Mouse (Mus musculus): ENCODE data around the gene Acox3. TPM values are rescaled to one million over a fixed set of nuclear protein-coding genes. Genes with fewer than 3 reads are reported as not detected.

Gene Acox3
- total RNA-seq, 2 experiments from 2014 or later = 24.6 to 34.6 TPM

GRCm38 (mm10) chr5:35607784-35608183 lies 24.9 kb downstream of the Acox3 start:
- TF ChIP-seq CTCF (conservative IDR thresholded peaks at IDR 0.05) = no peak
- no peak overlapping the region for H3K4me3 ChIP-seq
- H3K27ac ChIP-seq = no peak overlapping the region
- no peak for DNase-seq (ENCODE audit: low spot score in 2 of 2)

DNA sequence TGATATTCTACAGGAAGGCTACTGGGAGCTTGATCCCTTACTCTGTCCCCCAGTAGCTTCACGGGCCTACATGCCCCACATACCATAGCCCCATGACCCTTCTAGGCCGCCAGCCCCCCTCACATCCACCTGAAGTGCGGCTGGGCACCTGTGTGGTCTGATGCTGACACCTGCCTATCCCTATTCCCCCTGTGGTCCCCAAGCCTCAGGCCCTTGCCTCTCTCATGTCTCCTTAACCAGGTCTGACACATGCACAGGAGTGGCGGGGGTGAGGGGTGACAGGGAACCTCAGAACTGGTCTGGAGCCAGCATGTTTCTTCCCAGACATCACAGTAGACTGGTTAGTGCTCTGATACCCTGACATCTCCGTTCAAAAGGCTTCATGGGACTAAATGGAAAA lies 25.7 kb downstream of the Acox3 start:
- no peak for DNase-seq (ENCODE audit: low spot score in 2 of 2)
- TF ChIP-seq CTCF (conservative IDR thresholded peaks at IDR 0.05) = no peak
- Histone ChIP-seq H3K4me3 (no peak overlapping the region), H3K27ac (no peak overlapping the region)

- TF ChIP-seq CTCF (conservative IDR thresholded peaks at IDR 0.05) = no peak
- no peak for DNase-seq (ENCODE audit: low spot score in 2 of 2)
- Histone ChIP-seq H3K27ac (no peak overlapping the region), H3K4me3 (no peak overlapping the region)
Observed at GRCm38 (mm10) chr5:35609381-35609780, 26.5 kb downstream of the Acox3 start.

DNA sequence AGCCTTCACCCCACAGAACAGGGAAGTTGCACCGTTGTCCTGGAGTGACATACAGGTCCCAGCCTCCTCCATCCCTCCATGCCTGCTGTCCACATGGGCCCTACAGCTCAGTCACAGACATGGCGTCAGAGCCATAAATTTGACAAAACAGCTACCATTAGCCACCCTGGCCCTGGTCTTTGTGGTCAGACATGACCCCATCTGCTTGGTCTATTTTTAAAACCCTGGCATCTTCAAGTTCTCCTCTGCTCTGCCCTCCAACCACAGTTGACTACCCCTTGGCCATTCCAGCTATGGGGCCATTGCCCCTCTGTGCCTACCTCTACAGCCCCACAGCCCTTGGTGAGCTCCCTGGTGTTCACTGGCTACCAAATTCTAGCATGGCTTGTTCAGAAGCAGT lies 27.1 kb downstream of the Acox3 start:
- no peak for DNase-seq (ENCODE audit: low spot score in 2 of 2)
- no peak for TF ChIP-seq CTCF (conservative IDR thresholded peaks at IDR 0.05)
- H3K27ac ChIP-seq = no peak overlapping the region
- H3K4me3 ChIP-seq = no peak overlapping the region

DNA sequence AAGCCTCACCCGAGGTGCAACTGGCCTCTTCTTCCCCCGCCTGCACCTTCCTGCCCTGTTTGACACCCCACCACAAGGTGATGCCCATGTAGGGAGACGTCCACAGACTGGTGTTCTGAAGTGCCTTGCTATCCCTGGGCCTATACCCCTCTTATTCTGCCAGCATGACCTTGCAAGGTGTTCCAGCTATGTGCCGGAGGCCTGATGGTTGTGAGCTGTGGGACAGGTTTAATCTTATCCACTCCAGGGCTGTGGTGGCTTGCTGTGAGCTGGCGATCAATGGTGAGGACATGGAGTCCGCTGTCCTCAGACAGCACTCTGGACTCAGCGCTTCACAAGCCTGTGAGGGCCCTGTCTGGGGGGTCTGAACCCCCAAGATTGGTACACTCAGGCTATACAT lies 27.5 kb downstream of the Acox3 start:
- TF ChIP-seq CTCF (conservative IDR thresholded peaks at IDR 0.05) = no peak
- no peak for DNase-seq (ENCODE audit: low spot score in 2 of 2)

GRCm38 (mm10) chr5:35611170-35611569 lies 28.3 kb downstream of the Acox3 start:
- Histone ChIP-seq H3K4me3 (no peak overlapping the region), H3K27ac (no peak overlapping the region)
- no peak for DNase-seq (ENCODE audit: low spot score in 2 of 2)
- no peak for TF ChIP-seq CTCF (conservative IDR thresholded peaks at IDR 0.05)

More for the DNA sequence above, 27.5 kb downstream of the Acox3 start:
- no peak overlapping the region for H3K27ac ChIP-seq
- H3K4me3 ChIP-seq = no peak overlapping the region

DNA sequence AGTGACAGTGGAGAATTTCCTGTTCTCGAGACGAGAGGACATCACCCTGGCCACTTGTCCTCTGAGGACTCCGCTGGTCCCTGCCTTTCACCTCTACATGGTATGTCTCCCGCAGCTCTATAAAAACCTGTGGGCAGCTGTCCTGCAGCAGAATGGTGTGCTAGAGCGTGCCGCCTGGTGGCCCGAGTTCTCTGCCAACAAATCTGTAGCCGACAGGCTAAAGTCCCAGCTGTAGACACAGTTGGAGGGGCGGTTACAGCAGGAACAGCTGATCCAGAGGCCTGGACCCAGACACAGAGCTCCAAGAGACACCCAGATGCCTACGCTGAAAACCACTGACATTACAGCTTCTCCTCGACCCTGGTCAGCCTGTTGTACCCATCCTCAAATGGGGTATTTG lies 29.1 kb downstream of the Acox3 start:
- peak; percentile 40 for TF ChIP-seq CTCF (conservative IDR thresholded peaks at IDR 0.05)
- no peak overlapping the region for H3K27ac ChIP-seq
- H3K4me3 ChIP-seq = no peak overlapping the region
- no peak for DNase-seq (ENCODE audit: low spot score in 2 of 2)

GRCm38 (mm10) chr5:35612722-35613121 lies 29.9 kb downstream of the Acox3 start:
- Histone ChIP-seq H3K27ac (no peak overlapping the region), H3K4me3 (no peak overlapping the region)
- no peak for DNase-seq (ENCODE audit: low spot score in 2 of 2)
- TF ChIP-seq CTCF (conservative IDR thresholded peaks at IDR 0.05) = no peak

DNA sequence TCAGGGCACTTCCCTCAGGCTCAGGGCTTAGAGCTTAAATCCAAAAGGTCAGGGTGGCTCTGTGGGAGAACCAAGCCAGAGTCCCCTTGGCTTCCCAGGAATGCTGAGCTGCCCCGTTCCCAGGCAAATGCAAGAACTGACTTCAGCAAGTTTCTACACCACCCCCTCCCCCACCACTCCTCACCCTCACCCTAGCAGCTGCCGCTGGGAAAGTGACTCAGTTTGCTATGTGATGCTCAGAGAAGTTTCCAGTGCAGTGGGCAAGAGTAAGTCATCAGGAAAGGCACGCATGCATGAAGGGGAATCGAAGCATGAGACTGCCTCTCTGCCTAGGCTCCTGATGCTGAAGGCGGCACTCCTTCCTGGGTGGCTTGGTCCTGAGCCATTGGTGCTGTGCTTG lies 34.1 kb downstream of the Acox3 start:
- DNase-seq (ENCODE audit: low spot score in 2 of 2) = no peak
- H3K4me3 ChIP-seq = no peak overlapping the region
- no peak for TF ChIP-seq CTCF (conservative IDR thresholded peaks at IDR 0.05)
- no peak overlapping the region for H3K27ac ChIP-seq

GRCm38 (mm10) chr5:35621114-35621513 lies 38.3 kb downstream of the Acox3 start:
- no peak overlapping the region for H3K27ac ChIP-seq
- TF ChIP-seq CTCF (conservative IDR thresholded peaks at IDR 0.05) = no peak
- DNase-seq (ENCODE audit: low spot score in 2 of 2) = no peak

GRCm38 (mm10) chr5:35623831-35624230 lies 41.0 kb downstream of the Acox3 start:
- no peak for DNase-seq (ENCODE audit: low spot score in 2 of 2)
- Histone ChIP-seq H3K27ac (no peak overlapping the region), H3K4me3 (no peak overlapping the region)
- no peak for TF ChIP-seq CTCF (conservative IDR thresholded peaks at IDR 0.05)

More at GRCm38 (mm10) chr5:35621114-35621513, 38.3 kb downstream of the Acox3 start:
- no peak overlapping the region for H3K4me3 ChIP-seq

DNA sequence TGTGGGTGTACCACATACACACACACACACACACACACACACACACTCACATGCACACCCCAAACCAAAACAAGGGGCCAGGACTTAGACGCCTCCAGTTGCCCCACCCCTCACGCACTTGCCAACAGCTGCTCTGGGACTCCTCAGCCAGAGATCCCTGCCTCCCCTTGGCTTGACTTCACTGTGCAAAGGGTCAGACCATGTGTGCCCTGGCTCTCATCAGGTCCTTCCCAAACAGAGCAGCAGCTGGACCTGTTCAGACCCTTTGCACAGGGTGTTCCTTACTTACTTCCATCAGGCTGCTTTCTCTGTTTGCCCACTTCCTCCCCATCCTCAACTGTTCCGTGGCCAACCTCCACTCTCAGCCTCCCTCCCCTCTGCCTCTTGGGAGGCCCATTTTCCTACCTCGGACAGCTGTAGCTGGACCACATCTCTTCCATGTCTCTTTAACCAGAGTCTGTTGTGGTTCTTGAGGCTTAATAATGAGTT lies 42.0 kb downstream of the Acox3 start:
- no peak for TF ChIP-seq CTCF (conservative IDR thresholded peaks at IDR 0.05)
- DNase-seq (ENCODE audit: low spot score in 2 of 2) = no peak

GRCm38 (mm10) chr5:35626408-35626807 lies 43.6 kb downstream of the Acox3 start:
- DNase-seq (ENCODE audit: low spot score in 2 of 2) = no peak
- H3K4me3 ChIP-seq = no peak overlapping the region
- no peak overlapping the region for H3K27ac ChIP-seq
- TF ChIP-seq CTCF (conservative IDR thresholded peaks at IDR 0.05) = no peak

More for the DNA sequence above, 42.0 kb downstream of the Acox3 start:
- H3K27ac ChIP-seq = no peak overlapping the region
- H3K4me3 ChIP-seq = no peak overlapping the region

DNA sequence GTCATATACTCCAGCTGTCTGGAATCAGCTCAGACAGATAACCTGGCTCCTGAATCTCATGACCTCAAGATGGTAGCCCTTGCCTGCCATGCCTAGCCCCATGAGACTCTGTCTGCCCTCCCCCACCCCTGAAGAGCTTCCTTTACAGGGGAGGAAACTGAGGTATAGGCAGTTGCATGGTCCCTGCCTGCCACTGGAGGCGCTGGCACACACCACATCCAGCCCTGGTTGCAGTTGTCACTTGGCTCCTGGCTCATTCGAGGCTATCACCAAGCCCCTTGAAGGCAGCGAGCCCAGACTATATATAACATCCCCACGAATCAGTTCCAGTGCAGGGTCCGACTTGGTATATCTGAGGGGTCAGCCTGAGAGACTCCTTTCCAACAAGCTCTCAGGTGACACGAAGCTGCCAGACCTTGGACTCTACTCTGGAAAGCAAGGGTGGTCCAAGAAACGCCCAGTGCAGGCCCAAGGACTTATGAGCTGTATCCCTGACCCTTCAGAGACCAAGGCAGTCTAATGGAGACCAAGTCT lies 44.5 kb downstream of the Acox3 start:
- Histone ChIP-seq H3K27ac (no peak overlapping the region), H3K4me3 (no peak overlapping the region)
- no peak for DNase-seq (ENCODE audit: low spot score in 2 of 2)
- peak; percentile 60 for TF ChIP-seq CTCF (conservative IDR thresholded peaks at IDR 0.05)

Measured in layer of hippocampus, adult 2 months (tissue).